Mouse (Mus musculus): ENCODE data around the gene Mybpc1.

DNA sequence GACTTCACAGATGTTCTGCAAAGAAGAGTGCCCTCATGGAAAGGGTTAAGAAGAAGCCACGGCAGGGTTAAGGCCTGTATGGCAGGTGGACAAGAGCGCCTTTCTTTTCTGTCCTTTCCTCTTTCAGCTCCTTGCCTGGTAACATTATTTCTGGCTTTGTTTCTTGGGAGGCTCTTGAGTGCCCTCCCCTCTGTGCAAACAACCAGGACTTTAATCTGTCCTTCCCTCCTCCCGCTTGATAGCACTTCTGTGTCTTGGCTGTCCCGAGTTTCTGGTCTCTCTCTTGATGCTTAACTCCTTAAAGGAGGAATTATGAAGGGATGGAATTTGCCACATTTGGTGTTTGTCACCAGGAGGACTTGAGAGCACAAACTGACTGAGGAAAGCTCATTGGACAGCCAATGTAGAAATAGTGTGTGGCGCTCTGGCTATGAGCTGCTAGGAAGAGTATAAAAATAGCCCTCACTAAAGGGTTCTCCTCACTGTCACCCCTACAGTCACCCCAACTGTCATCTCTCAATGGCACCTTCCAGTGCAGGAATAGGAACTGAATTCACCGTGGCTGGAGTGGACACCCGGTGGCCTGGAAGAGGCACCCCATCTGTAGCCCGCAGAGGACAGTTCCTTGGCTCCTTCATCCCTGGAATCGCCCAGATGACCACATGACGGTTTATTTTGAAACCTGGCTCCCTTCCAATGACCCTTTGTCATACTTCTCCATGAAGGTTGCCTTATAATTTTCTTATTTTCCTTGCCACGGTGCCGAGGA, 94.3 kb downstream of the Mybpc1 start:
- no peak for TF ChIP-seq CTCF (IDR thresholded peaks at IDR 0.05; ENCODE audit: extremely low read depth, insufficient read length, insufficient replicate concordance, low read depth, low read length)
- TF ChIP-seq POLR2A (IDR thresholded peaks at IDR 0.05; ENCODE audit: low read depth, low read length): no peak

Data from small intestine, adult 2 months (tissue).